Mouse (Mus musculus) urinary bladder, postnatal 36 days (tissue): Measurements from ENCODE around the gene Adamts8.
A peak's percentile ranks its signal among the peaks of the same experiment; 100 is the strongest.

ENCODE experiments used
- DNase-seq, 2 experiments: peaks; one replicate each; pipeline ENCODE4 v3.0.0; 2022; ENCODE audit warnings: low spot score in 2 of 2, mixed read lengths in 1 of 2

Gene Adamts8

DNA sequence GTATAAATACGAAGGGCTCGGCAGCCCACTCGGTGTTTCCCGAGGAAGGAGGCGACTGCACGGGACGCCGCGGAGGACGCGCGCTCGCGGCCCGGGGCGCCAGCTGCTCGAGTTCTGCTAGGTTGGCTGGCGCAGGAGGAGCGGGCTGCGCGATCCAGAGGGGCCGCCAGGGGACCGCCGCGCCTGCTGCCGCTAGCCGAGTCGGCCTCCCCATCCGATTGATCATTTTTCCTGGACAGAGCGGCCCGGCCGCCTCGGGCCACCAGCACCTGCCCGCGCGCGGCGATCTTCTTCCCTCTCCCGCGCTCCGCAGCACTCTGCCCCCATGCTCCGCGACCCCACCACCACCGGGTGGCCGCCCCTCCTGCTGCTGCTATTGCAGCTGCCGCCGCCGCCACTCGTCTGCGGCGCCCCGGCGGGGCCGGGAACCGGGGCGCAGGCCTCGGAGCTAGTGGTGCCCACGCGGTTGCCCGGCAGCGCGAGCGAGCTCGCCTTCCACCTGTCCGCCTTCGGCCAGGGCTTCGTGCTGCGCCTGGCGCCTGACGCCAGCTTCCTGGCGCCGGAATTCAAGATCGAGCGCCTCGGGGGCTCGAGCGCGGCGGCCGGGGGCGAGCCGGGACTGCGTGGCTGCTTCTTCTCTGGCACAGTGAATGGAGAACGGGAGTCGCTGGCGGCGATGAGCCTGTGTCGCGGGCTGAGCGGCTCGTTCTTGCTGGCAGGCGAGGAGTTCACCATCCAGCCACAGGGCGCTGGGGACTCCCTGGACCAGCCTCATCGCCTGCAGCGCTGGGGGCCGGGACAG, at the start of gene Adamts8:
Gene Adamts8 (plus strand): TSS at position 51 of the 802 bp plus-strand sequence.
- DNase-seq = no peak

GRCm38 (mm10) chr9:30895618-30896017, 46.7 kb upstream of the Adamts8 start:
- no peak for DNase-seq

- DNase-seq = peak; percentile 78 to 90
Observed at GRCm38 (mm10) chr9:30896752-30897151, 45.6 kb upstream of the Adamts8 start.

DNA sequence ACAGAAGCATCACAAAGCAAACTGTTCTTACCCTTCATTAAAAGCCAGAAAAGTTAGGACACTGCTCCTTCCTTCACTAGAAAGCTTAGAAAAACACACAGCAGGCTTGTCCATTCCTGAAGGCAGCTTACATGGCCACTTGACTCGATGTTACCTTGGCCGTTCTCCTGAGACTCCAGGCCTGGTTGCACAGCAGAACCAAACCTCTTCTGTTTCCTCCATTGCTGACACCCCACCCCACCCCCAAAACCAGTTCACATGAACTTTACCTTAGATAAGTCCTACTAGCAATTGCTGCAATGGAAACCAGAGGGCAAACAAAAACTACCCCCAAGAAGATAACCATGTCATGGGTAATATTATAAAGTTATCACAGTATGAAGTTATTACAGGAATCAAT, 45.2 kb upstream of the Adamts8 start:
- peak in 1 of 2 experiments; percentile 25 for DNase-seq

DNA sequence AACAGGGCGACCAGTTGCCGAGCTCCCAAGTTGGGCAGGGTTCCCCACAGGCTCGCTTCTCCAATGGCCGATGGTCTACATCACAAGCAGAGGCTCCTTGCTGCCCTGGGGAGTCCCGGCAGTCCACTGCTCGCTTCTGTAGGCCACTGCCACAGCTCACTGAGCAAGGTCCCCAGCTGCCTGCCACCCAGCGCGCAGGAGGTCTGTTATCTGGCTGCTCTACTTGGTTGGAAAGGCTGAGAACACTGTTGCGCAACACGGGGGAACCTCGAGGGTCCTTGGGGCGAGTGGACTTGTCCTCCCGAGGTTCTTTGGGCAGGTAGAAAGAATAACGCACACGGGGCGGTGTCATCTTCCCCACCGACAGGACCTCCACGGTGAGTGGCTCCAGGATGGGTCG, 40.2 kb upstream of the Adamts8 start:
- DNase-seq = no peak

DNA sequence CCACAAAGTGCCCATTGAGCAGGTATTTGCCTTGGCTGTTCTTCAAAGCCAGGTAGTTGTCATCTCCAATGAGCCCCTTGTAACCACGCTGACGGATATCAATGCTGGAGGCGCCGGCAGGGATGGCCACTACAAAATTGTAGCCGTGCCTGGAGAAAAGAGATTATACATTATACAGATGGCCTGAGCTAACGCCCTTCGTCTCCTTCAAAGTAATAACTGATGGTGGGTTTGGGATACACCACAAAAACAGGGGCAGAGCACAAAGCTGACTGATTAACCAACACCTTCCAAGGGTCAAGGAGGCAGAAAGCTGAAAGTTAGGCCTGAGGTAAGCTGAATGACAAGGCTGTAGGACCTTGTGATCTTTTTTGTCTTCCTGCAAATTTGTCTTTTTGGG, 39.7 kb upstream of the Adamts8 start:
- DNase-seq = no peak

- DNase-seq = no peak
Observed at GRCm38 (mm10) chr9:30903266-30903665, 39.1 kb upstream of the Adamts8 start.

- DNase-seq = no peak
Observed at GRCm38 (mm10) chr9:30905861-30906260, 36.5 kb upstream of the Adamts8 start.

DNA sequence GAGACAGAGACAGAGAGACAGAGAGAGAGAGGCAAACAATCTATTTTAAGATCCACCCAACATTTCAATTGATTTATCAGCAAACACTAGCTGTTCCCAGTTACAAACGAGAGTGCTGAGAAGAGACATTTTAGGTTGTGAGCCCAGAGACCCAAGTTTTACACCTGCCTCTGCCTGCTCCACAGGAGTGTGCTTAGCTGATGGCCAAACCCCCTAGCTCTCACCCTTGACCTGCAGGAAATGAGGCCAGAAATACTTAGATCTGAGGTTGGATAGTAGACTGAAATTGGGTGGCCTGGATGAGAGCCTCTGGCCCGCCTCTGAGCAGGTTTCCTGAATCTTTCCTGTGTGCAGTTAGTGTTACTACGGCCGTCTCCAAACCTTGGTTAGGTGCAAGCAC, 35.9 kb upstream of the Adamts8 start:
- no peak for DNase-seq

GRCm38 (mm10) chr9:30907677-30908295, 34.6 kb upstream of the Adamts8 start:
- DNase-seq = no peak

GRCm38 (mm10) chr9:30908296-30908690, 34.1 kb upstream of the Adamts8 start:
- no peak for DNase-seq

- no peak for DNase-seq
Observed at GRCm38 (mm10) chr9:30908973-30909372, 33.4 kb upstream of the Adamts8 start.

GRCm38 (mm10) chr9:30910491-30910890, 31.9 kb upstream of the Adamts8 start:
- DNase-seq = no peak

DNA sequence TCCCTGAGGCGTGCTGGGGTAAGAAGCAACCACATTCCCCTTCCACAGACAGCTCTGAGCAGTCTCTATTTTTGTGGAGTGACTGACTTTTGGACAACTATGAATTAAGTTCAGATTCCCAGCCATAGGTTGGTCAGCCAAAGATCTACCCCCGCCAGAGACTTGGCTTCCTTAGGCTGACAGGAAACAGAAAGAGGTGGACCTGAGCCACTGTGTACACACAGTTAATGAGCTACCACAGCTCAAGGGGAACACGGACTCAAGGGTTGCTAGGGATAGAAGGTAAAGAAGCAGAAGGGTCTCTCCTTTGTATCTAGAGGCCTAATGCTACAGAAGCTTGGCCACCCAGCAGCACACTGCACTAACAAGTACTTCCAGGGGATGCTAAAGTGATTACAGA, 30.2 kb upstream of the Adamts8 start:
- DNase-seq = no peak

- DNase-seq = no peak
Observed at GRCm38 (mm10) chr9:30913429-30913828, 28.9 kb upstream of the Adamts8 start.

GRCm38 (mm10) chr9:30914241-30914640, 28.1 kb upstream of the Adamts8 start:
- DNase-seq = peak in 1 of 2 experiments; percentile 12

GRCm38 (mm10) chr9:30916266-30916968, 25.9 kb upstream of the Adamts8 start:
- DNase-seq = no peak

- DNase-seq = no peak
Observed at GRCm38 (mm10) chr9:30918466-30919356, 23.7 kb upstream of the Adamts8 start.

DNA sequence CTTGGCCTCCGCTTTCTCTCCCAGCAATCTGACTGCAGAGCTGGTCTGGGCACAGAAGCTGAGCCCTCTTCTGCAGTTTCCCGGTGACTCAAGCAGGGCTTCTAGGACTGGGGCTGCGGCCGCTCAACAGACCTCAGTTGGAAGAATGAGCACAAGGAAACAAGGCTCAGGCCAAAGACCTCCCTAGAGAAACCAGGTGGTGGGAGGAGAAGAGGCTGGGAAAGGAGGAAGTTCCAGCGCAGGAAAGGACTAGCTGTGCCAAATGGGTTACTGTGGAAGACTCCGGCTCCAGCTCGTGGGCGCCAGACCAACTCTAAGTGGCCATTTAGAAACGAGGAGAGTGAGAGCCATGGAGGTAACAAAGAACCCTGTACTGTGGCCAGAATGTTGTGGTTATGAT, 22.7 kb upstream of the Adamts8 start:
- peak in 1 of 2 experiments; percentile 36 for DNase-seq

DNA sequence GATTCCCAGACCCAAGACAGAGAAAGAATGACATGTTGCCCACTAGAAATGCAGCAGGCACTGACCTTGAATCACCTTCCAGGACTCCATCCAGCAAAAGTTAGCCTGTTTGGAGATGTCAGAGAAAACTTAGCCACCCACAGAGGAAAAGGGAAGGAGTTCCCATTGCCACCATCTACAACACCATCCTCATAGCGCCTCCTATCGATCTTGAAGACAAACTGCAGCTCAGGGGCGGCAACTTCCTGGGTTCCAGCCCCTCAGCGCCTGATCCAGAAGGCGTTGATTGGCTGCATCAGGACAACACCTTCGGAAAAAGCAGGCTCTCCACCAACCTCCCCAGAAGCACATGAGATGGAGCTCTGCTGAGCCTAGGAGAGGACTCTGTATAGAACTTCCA, 21.6 kb upstream of the Adamts8 start:
- DNase-seq = peak in 1 of 2 experiments; percentile 58

- peak in 1 of 2 experiments; percentile 14 for DNase-seq
Observed at GRCm38 (mm10) chr9:30921261-30922103, 20.9 kb upstream of the Adamts8 start.
